ENCODE assay signal across 28 mouse cellular contexts in genomic region chr17:13188846-13189245, GRCm38 (mm10). TPM values are rescaled to one million over a fixed set of nuclear protein-coding genes. Genes with fewer than 3 reads are reported as not detected.
A peak's percentile ranks its signal among the peaks of the same experiment; 100 is the strongest.
DNase-seq lines count a peak whose midpoint lies in the region; ATAC-seq and TF ChIP-seq lines count a peak whose summit lies in the region.
"Not testable (repeated sequence)": the region's sequence is repeated elsewhere in the genome, so short reads cannot be mapped to it uniquely, and the experiment has no call there.
"Had no signal": no experiment of that assay in that cellular context is flagged by ENCODE, and none has a peak within 500 bp of the region (broad histone marks: within the 10 kb centered on the region; RNA-seq: fewer than 3 reads in every experiment).

No protein-coding gene starts in this region.

- peak; percentile 77 for ATAC-seq in granulocyte monocyte progenitor cell, adult 5-6 weeks (replicated peaks; ENCODE audit: poor library complexity, severe bottlenecking)
- 0 out of 2 replicates have a peak, but pooled peaks have one; percentile 9 for ATAC-seq in intestine, postnatal 0 days
- ATAC-seq in midbrain, embryonic 11.5 days (ENCODE audit: low FRiP score) = peak; percentile 19; the same call in 1 of the 2 replicates
- peak; percentile 13; the same call in 1 of the 2 replicates for ATAC-seq in neutrophil, adult 5-6 weeks (ENCODE audit: extremely low read depth, insufficient number of reproducible peaks, low FRiP score, poor library complexity, severe bottlenecking)

- not testable (repeated sequence) for H3K79me2 ChIP-seq in MEL (ENCODE audit: control insufficient read depth, insufficient read depth, low read length, poor library complexity)

- H3K27me3 ChIP-seq in MEL (ENCODE audit: control insufficient read depth in 1 of 2, insufficient read depth in 2 of 2, low read length in 2 of 2); forebrain, embryonic 10.5 days (ENCODE audit: poor library complexity, severe bottlenecking); intestine, postnatal 0 days (replicated peaks; ENCODE audit: control insufficient read depth, insufficient read depth, low read length); midbrain, embryonic 11.5 days (ENCODE audit: control insufficient read depth, insufficient read depth, low read length): not testable (repeated sequence)

- H3K36me3 ChIP-seq in MEL (ENCODE audit: control insufficient read depth in 1 of 2, insufficient read depth in 2 of 2, low read length in 2 of 2); forebrain, embryonic 10.5 days (replicated peaks); intestine, postnatal 0 days (ENCODE audit: control insufficient read depth, insufficient read depth); midbrain, embryonic 11.5 days (ENCODE audit: control insufficient read depth, insufficient read depth, low read length): not testable (repeated sequence)

- WGBS in forebrain, embryonic 10.5 days = 92% methylated on average over 2 of the region's 2 CpGs
- 85% methylated on average over 2 of the region's 2 CpGs for WGBS in intestine, postnatal 0 days
- 91% methylated on average over 2 of the region's 2 CpGs for WGBS in midbrain, embryonic 11.5 days

- not testable (repeated sequence) for H3K9ac ChIP-seq in MEL (ENCODE audit: control insufficient read depth, low read depth, low read length, poor library complexity, severe bottlenecking); intestine, postnatal 0 days (ENCODE audit: low read depth, low read length); midbrain, embryonic 11.5 days (ENCODE audit: low read length)

- TF ChIP-seq POLR2A in MEL (IDR thresholded peaks at IDR 0.05; ENCODE audit: control insufficient read depth in 1 of 2, insufficient read depth in 1 of 2, low read depth in 1 of 2, low read length in 2 of 2, poor library complexity in 1 of 2) = not testable (repeated sequence)

- not testable (repeated sequence) for H3K4me3 ChIP-seq in MEL (ENCODE audit: control insufficient read depth in 1 of 2, insufficient read depth in 1 of 2, low read depth in 2 of 2, low read length in 2 of 2); forebrain, embryonic 10.5 days; intestine, postnatal 0 days (ENCODE audit: low read depth, low read length); midbrain, embryonic 11.5 days (ENCODE audit: low read depth, low read length)

- not testable (repeated sequence) for H3K4me2 ChIP-seq in intestine, postnatal 0 days (replicated peaks; ENCODE audit: low read depth); midbrain, embryonic 11.5 days

- not testable (repeated sequence) for H3K9me3 ChIP-seq in MEL (replicated peaks; ENCODE audit: insufficient read depth, low read length)
- peaks cover 73% of the 10 kb centered on the region for H3K9me3 ChIP-seq in forebrain, embryonic 10.5 days
- H3K9me3 ChIP-seq in intestine, postnatal 0 days (ENCODE audit: control insufficient read depth) = peaks cover 13% of the 10 kb centered on the region; the same call in 1 of the 2 replicates
- peaks cover 24% of the 10 kb centered on the region for H3K9me3 ChIP-seq in midbrain, embryonic 11.5 days (ENCODE audit: control insufficient read depth, low read length)

- not testable (repeated sequence) for TF ChIP-seq RAD21 in MEL (IDR thresholded peaks at IDR 0.05; ENCODE audit: low read depth, low read length)

- H3K4me1 ChIP-seq in MEL (ENCODE audit: control insufficient read depth in 1 of 2, insufficient read depth in 2 of 2, low read length in 2 of 2); forebrain, embryonic 10.5 days; intestine, postnatal 0 days (replicated peaks; ENCODE audit: control insufficient read depth, insufficient read depth, low read length); midbrain, embryonic 11.5 days (ENCODE audit: control insufficient read depth, insufficient read depth, low read length): not testable (repeated sequence)

- not testable (repeated sequence) for TF ChIP-seq EP300 in MEL (IDR thresholded peaks at IDR 0.05; ENCODE audit: low read depth in 1 of 2, low read length in 2 of 2)

- DNase-seq in MEL (ENCODE audit: low read depth, low spot score) = peak; percentile 17
- DNase-seq in forebrain, embryonic 10.5 days (ENCODE audit: extremely low spot score, low spot score) = peak; percentile 11
- DNase-seq in midbrain, embryonic 11.5 days (ENCODE audit: low spot score, missing footprints) = not testable (repeated sequence)

- H3K27ac ChIP-seq in MEL (ENCODE audit: control insufficient read depth, low read depth, low read length); forebrain, embryonic 10.5 days; intestine, postnatal 0 days (ENCODE audit: low read depth, low read length); midbrain, embryonic 11.5 days (ENCODE audit: low read depth, low read length): not testable (repeated sequence)

- TF ChIP-seq CTCF in MEL (IDR thresholded peaks at IDR 0.05 in 2 of 3, conservative IDR thresholded peaks at IDR 0.05 in 1 of 3; ENCODE audit: control insufficient read depth in 1 of 3, insufficient read depth in 1 of 3, low read depth in 2 of 3, low read length in 3 of 3, poor library complexity in 1 of 3, severe bottlenecking in 1 of 3); intestine, postnatal 0 days (IDR thresholded peaks at IDR 0.05; ENCODE audit: low read depth): not testable (repeated sequence)

RNA-seq across cellular contexts. Expression of gene Smok2a, which starts 32.1 kb away (rescaled TPM):
- not detected in 2 replicates for total RNA-seq in MEL (2012; rRNA removed)
- not detected for polyA plus RNA-seq in MEL (2012; ENCODE audit: insufficient read depth in 1 of 2, insufficient read length in 2 of 2, low read depth in 1 of 2, low replicate concordance in 2 of 2, missing spikeins in 1 of 2)
- not detected in 2 replicates for polyA plus RNA-seq in forebrain, embryonic 10.5 days (2016; fragmentation: Nextera tagmentation; extraction: Ambion mirVana)
- total RNA-seq in granulocyte monocyte progenitor cell, adult 5-6 weeks (2014; fragmentation: Nextera tagmentation) = not detected in 2 replicates
- total RNA-seq in granulocyte monocyte progenitor cell, adult 5-6 weeks (2017) = not detected in 2 replicates
- polyA plus RNA-seq in intestine, postnatal 0 days (2015; fragmentation: Nextera tagmentation; extraction: Ambion mirVana) = not detected in 2 replicates
- not detected in 2 replicates for polyA plus RNA-seq in midbrain, embryonic 11.5 days (2014; fragmentation: Nextera tagmentation; extraction: Ambion mirVana)
- not detected in 2 replicates for total RNA-seq in neutrophil, adult 5-6 weeks (2017)
- total RNA-seq: adrenal gland, adult 8-10 months; adrenal gland, postnatal 25 days; gastrocnemius, adult 18-20 months; gastrocnemius, postnatal 10 days; gastrocnemius, postnatal 36 days; heart, adult 18-20 months; heart, postnatal 10 days; heart, postnatal 36 days; hindbrain, postnatal 0 days had no signal
- polyA plus RNA-seq: activated CD4-positive, CD25-positive, alpha-beta regulatory T cell, adult 4 months; brain, embryonic 14.5 days; embryonic facial prominence, embryonic 11.5 days; embryonic facial prominence, embryonic 14.5 days; forebrain, embryonic 12.5 days; forebrain, embryonic 15.5 days; G1E; heart, embryonic 12.5 days; heart, embryonic 15.5 days; hindbrain, embryonic 10.5 days; hindbrain, embryonic 13.5 days; hindbrain, postnatal 0 days; inflammation-experienced regulatory T-cells, adult 6 months; intestine, embryonic 16.5 days had no signal

RNA-seq across cellular contexts. Expression of gene Smok2b, which starts 41.2 kb away (rescaled TPM):
- total RNA-seq in MEL (2012; rRNA removed) = not detected in 2 replicates
- not detected for polyA plus RNA-seq in MEL (2012; ENCODE audit: insufficient read depth in 1 of 2, insufficient read length in 2 of 2, low read depth in 1 of 2, low replicate concordance in 2 of 2, missing spikeins in 1 of 2)
- not detected in 2 replicates for polyA plus RNA-seq in forebrain, embryonic 10.5 days (2016; fragmentation: Nextera tagmentation; extraction: Ambion mirVana)
- total RNA-seq in granulocyte monocyte progenitor cell, adult 5-6 weeks (2014; fragmentation: Nextera tagmentation) = not detected in 2 replicates
- total RNA-seq in granulocyte monocyte progenitor cell, adult 5-6 weeks (2017) = not detected in 2 replicates
- not detected in 2 replicates for polyA plus RNA-seq in intestine, postnatal 0 days (2015; fragmentation: Nextera tagmentation; extraction: Ambion mirVana)
- not detected in 2 replicates for polyA plus RNA-seq in midbrain, embryonic 11.5 days (2014; fragmentation: Nextera tagmentation; extraction: Ambion mirVana)
- total RNA-seq in neutrophil, adult 5-6 weeks (2017) = not detected in 2 replicates
- total RNA-seq: adrenal gland, adult 8-10 months; adrenal gland, postnatal 25 days; gastrocnemius, adult 18-20 months; gastrocnemius, postnatal 10 days; gastrocnemius, postnatal 36 days; heart, adult 18-20 months; heart, postnatal 10 days; heart, postnatal 36 days; hindbrain, postnatal 0 days had no signal
- polyA plus RNA-seq: brain, embryonic 14.5 days; embryonic facial prominence, embryonic 11.5 days; embryonic facial prominence, embryonic 14.5 days; forebrain, embryonic 12.5 days; forebrain, embryonic 15.5 days; G1E; heart, embryonic 12.5 days; heart, embryonic 15.5 days; hindbrain, embryonic 10.5 days; hindbrain, embryonic 13.5 days; hindbrain, postnatal 0 days; inflammation-experienced regulatory T-cells, adult 6 months; intestine, embryonic 16.5 days had no signal

RNA-seq across cellular contexts. Expression of gene Unc93a, which starts 57.2 kb away (rescaled TPM):
- not detected in 2 replicates for total RNA-seq in MEL (2012; rRNA removed)
- not detected for polyA plus RNA-seq in MEL (2012; ENCODE audit: insufficient read depth in 1 of 2, insufficient read length in 2 of 2, low read depth in 1 of 2, low replicate concordance in 2 of 2, missing spikeins in 1 of 2)
- not detected in 2 replicates for polyA plus RNA-seq in forebrain, embryonic 10.5 days (2016; fragmentation: Nextera tagmentation; extraction: Ambion mirVana)
- not detected in 2 replicates for total RNA-seq in granulocyte monocyte progenitor cell, adult 5-6 weeks (2014; fragmentation: Nextera tagmentation)
- total RNA-seq in granulocyte monocyte progenitor cell, adult 5-6 weeks (2017) = not detected in 2 replicates
- 0.16 and 0.20 TPM in 2 replicates for polyA plus RNA-seq in intestine, postnatal 0 days (2015; fragmentation: Nextera tagmentation; extraction: Ambion mirVana)
- not detected in 2 replicates for polyA plus RNA-seq in midbrain, embryonic 11.5 days (2014; fragmentation: Nextera tagmentation; extraction: Ambion mirVana)
- total RNA-seq in neutrophil, adult 5-6 weeks (2017) = 0.61 and 1.2 TPM in 2 replicates
- total RNA-seq: gastrocnemius, adult 18-20 months; gastrocnemius, postnatal 36 days; heart, adult 18-20 months; heart, postnatal 10 days; heart, postnatal 36 days; hindbrain, postnatal 0 days had no signal
- polyA plus RNA-seq: activated CD4-positive, CD25-positive, alpha-beta regulatory T cell, adult 4 months; embryonic facial prominence, embryonic 11.5 days; embryonic facial prominence, embryonic 14.5 days; forebrain, embryonic 12.5 days; forebrain, embryonic 15.5 days; G1E; heart, embryonic 12.5 days; heart, embryonic 15.5 days; hindbrain, embryonic 10.5 days; hindbrain, embryonic 13.5 days; inflammation-experienced regulatory T-cells, adult 6 months; intestine, embryonic 16.5 days had no signal

Comparison
In these comparisons a context has a peak if more than half of its experiments do, and no peak if none do; other contexts are left out.
1. ATAC-seq: peak in every context shown above with its lines; median percentile 77 in granulocyte monocyte progenitor cell, adult 5-6 weeks; 19 in midbrain, embryonic 11.5 days; 13 in neutrophil, adult 5-6 weeks; 9 in intestine, postnatal 0 days.